Mouse (Mus musculus) midbrain, embryonic 15.5 days (tissue): ENCODE measurements around the gene Sorbs1. TPM values are rescaled to one million over a fixed set of nuclear protein-coding genes. Genes with fewer than 3 reads are reported as not detected.

Experiments
- ATAC-seq: fragments of 200-750 bp; cut with Nextera tagmentation; replicated peaks from 2 replicates; pipeline ENCODE4 v1.8.0; 2017; ENCODE audit warnings: moderate TSS enrichment
- H3K27ac ChIP-seq: fragments of 300-500 bp; sonication (generic); 2 replicates; pipeline ENCODE4 v1.5.1; 2015; ENCODE audit warnings: mild to moderate bottlenecking, inconsistent platforms
- H3K27me3 ChIP-seq: fragments of 300-500 bp; sonication (generic); replicated peaks from 2 replicates; pipeline ENCODE4 v1.6.1; 2015; ENCODE audit warnings: inconsistent platforms
- H3K36me3 ChIP-seq: fragments of 300-500 bp; sonication (generic); replicated peaks from 2 replicates; pipeline ENCODE4 v1.6.1; 2015; ENCODE audit warnings: inconsistent platforms
- H3K4me1 ChIP-seq: fragments of 300-500 bp; sonication (generic); 2 replicates; pipeline ENCODE4 v1.6.1; 2015; ENCODE audit warnings: inconsistent platforms
- H3K4me2 ChIP-seq: fragments of 300-500 bp; sonication (generic); 2 replicates; pipeline ENCODE4 v1.6.1; 2015; ENCODE audit warnings: inconsistent platforms, mild to moderate bottlenecking, moderate library complexity
- H3K4me3 ChIP-seq: fragments of 300-500 bp; sonication (generic); 2 replicates; pipeline ENCODE4 v1.5.1; 2015; ENCODE audit warnings: mild to moderate bottlenecking, inconsistent platforms
- H3K9ac ChIP-seq: fragments of 300-500 bp; sonication (generic); 2 replicates; pipeline ENCODE4 v1.6.1; 2015; ENCODE audit warnings: mild to moderate bottlenecking, inconsistent platforms
- H3K9me3 ChIP-seq: fragments of 300-500 bp; sonication (generic); 2 replicates; pipeline ENCODE4 v1.6.1; 2016; ENCODE audit warnings: inconsistent platforms
- WGBS: fragments of 180-500 bp; shearing (Covaris S2); methylation state at CpG from one replicate; pipeline ENCODE4 v1.1.7; 2015; ENCODE audit warnings: mixed read lengths; 5-methylcytosine and 5-hydroxymethylcytosine counted together
- polyA plus RNA-seq: library from polyadenylated mRNA; unstranded; fragments of >200 nt; fragmentation: Nextera tagmentation; extraction: Ambion mirVana; gene quantifications from 2 replicates; pipeline ENCODE4 v1.2.1, GENCODE M21; 2015

Sorbs1 gene
- polyA plus RNA-seq, 1 experiment from 2014 or later, result 93.9 TPM

GRCm38 (mm10) chr19:40246646-40247267 is 266.8 kb downstream of the Sorbs1 start:
- WGBS, result 80% methylated on average over 7 of the region's 7 CpGs
- no peaks in the 10 kb centered on the region for H3K36me3 ChIP-seq
- H3K9me3 ChIP-seq, result no peaks in the 10 kb centered on the region
- no peak overlapping the region for H3K27ac ChIP-seq
- H3K4me3 ChIP-seq, result no peak overlapping the region
- no peak for ATAC-seq
- no peak overlapping the region for H3K4me2 ChIP-seq
- H3K4me1 ChIP-seq, result no peaks in the 10 kb centered on the region
- H3K27me3 ChIP-seq, result no peaks in the 10 kb centered on the region
- H3K9ac ChIP-seq, result no peak overlapping the region

Other genes starting within 250 kb of the Sorbs1 start
- gene Pdlim1, start 241.9 kb downstream of the Sorbs1 start, polyA plus RNA-seq, result 9.6 and 10.4 TPM in 2 replicates
- gene Aldh18a1, start 74.7 kb upstream of the Sorbs1 start, polyA plus RNA-seq, result 60.5 and 63.8 TPM in 2 replicates
- 15.5 and 15.6 TPM in 2 replicates for gene Tctn3, start 98.5 kb upstream of the Sorbs1 start, polyA plus RNA-seq
- 8.8 and 9.5 TPM in 2 replicates for gene Entpd1, start 98.6 kb upstream of the Sorbs1 start, polyA plus RNA-seq
- 0.14 TPM in 1 of 2 replicates, not detected in the other for gene Cc2d2b, start 235.0 kb upstream of the Sorbs1 start, polyA plus RNA-seq